Comparison of ENCODE assay signal across 8 mouse cellular contexts in genomic region chr16:22009099-22009584, GRCm38 (mm10). TPM values are rescaled to one million over a fixed set of nuclear protein-coding genes. Genes with fewer than 3 reads are reported as not detected.
DNase-seq lines count a peak whose midpoint lies in the region; ATAC-seq and TF ChIP-seq lines count a peak whose summit lies in the region.

Gene Senp2, plus strand, starts transcription at chr16:22009484.

- DNase-seq in ZHBTc4 (ENCODE audit: low read depth, low spot score) = peak; percentile 100
- peak; percentile 100 for DNase-seq in gastrocnemius, adult 2 months
- DNase-seq in hindbrain, postnatal 0 days (ENCODE audit: low spot score) = peak; percentile 100
- peak; percentile 100 for DNase-seq in left cerebral cortex, adult 2 months (ENCODE audit: extremely low spot score in 1 of 2, low spot score in 2 of 2)
- peak; percentile 100 for DNase-seq in right cerebral cortex, adult 2 months (ENCODE audit: low spot score in 2 of 2)
- peak; percentile 100 for DNase-seq in urinary bladder, postnatal 14 days (ENCODE audit: low spot score)

- H3K27ac ChIP-seq in gastrocnemius, adult 2 months = peak within 1 kb of the TSS; percentile 93
- H3K27ac ChIP-seq in hindbrain, postnatal 0 days = peak within 1 kb of the TSS; percentile 88
- peak within 1 kb of the TSS; percentile 78 for H3K27ac ChIP-seq in left cerebral cortex, adult 2 months

- no peak for TF ChIP-seq CTCF in gastrocnemius, adult 2 months (IDR thresholded peaks at IDR 0.05)
- no peak for TF ChIP-seq CTCF in hindbrain, postnatal 0 days (IDR thresholded peaks at IDR 0.05; ENCODE audit: low read depth)
- TF ChIP-seq CTCF in left cerebral cortex, adult 2 months (IDR thresholded peaks at IDR 0.05) = no peak

- peak within 1 kb of the TSS; percentile 82 for H3K4me2 ChIP-seq in hindbrain, postnatal 0 days (ENCODE audit: low read depth, low read length)

- peak; percentile 98 for ATAC-seq in common myeloid progenitor, adult 5-6 weeks (replicated peaks; ENCODE audit: low read depth, poor library complexity, severe bottlenecking)
- ATAC-seq in hindbrain, postnatal 0 days = peak; percentile 99
- ATAC-seq in megakaryocyte, adult 5-6 weeks (ENCODE audit: poor library complexity, severe bottlenecking) = peak; percentile 96

- H3K9me3 ChIP-seq in hindbrain, postnatal 0 days (ENCODE audit: low read length) = no peaks in the 10 kb centered on the region

- H3K9ac ChIP-seq in hindbrain, postnatal 0 days (replicated peaks; ENCODE audit: low read length) = peak within 1 kb of the TSS; percentile 93

- H3K4me3 ChIP-seq in gastrocnemius, adult 2 months = peak within 1 kb of the TSS; percentile 98
- H3K4me3 ChIP-seq in hindbrain, postnatal 0 days (ENCODE audit: low read length) = peak within 1 kb of the TSS; percentile 99
- peak within 1 kb of the TSS; percentile 91 for H3K4me3 ChIP-seq in left cerebral cortex, adult 2 months

- no peaks in the 10 kb centered on the region for H3K27me3 ChIP-seq in hindbrain, postnatal 0 days (ENCODE audit: insufficient read depth, low read length)

- intact Hi-C loops in gastrocnemius, adult 2 months (cut with DNase I) = loop anchor here (5.0 to 10.0 kb wide), 2 partner anchors 62 to 256 kb away; partner anchors contain the start of genes Tmem41a and Tra2b
- intact Hi-C loops in left cerebral cortex, adult 2 months (cut with DNase I) = loop anchor here (1.0 kb wide), 1 partner anchor 163 kb away; no protein-coding TSS in a partner anchor

- under 1% methylated on average over 38 of the region's 45 CpGs for WGBS in hindbrain, postnatal 0 days

- no peaks in the 10 kb centered on the region; the same call in 1 of the 2 replicates for H3K36me3 ChIP-seq in hindbrain, postnatal 0 days (ENCODE audit: insufficient read depth, low read length)

- H3K4me1 ChIP-seq in hindbrain, postnatal 0 days (ENCODE audit: insufficient read depth, low read length) = no peaks in the 10 kb centered on the region

RNA-seq across cellular contexts. Expression of gene Senp2, which starts in this region (rescaled TPM):
- 40.3 and 41.9 TPM in 2 replicates for total RNA-seq in common myeloid progenitor, adult 5-6 weeks (2017)
- 10 to 100 TPM; 31.2 to 31.5 TPM for total RNA-seq in gastrocnemius, adult 2 months (2021)
- total RNA-seq in hindbrain, postnatal 0 days (2014; rRNA removed) = 23.4 and 24.1 TPM in 2 replicates
- 43.0 and 46.2 TPM in 2 replicates for polyA plus RNA-seq in hindbrain, postnatal 0 days (2015; fragmentation: Nextera tagmentation; extraction: Ambion mirVana)
- 100 to 1,000 TPM in 1 of 2 experiments, 10 to 100 TPM in 1; 94.9 to 100 TPM for total RNA-seq in left cerebral cortex, adult 2 months (2021)
- 47.3 and 52.5 TPM in 2 replicates for total RNA-seq in megakaryocyte, adult 5-6 weeks (2015)
- total RNA-seq in megakaryocyte, adult 5-6 weeks (2017) = 45.5 and 53.5 TPM in 2 replicates

Comparison
In these comparisons a context has a peak if more than half of its experiments do, and no peak if none do; other contexts are left out.
1. Peak in every context shown above with its lines: DNase-seq, ATAC-seq, H3K4me3 ChIP-seq and H3K27ac ChIP-seq.